Mouse (Mus musculus) mature B cell (primary cell): ENCODE measurements at regions not wholly inside any gene's neighbourhood (a gene's known extent, or its start where the extent isn't known, plus 50 kb on each side); places are given as distances from the start of the nearest gene placed in this dataset.

Experiments used
- in situ Hi-C: fragments of 300-500 bp; cut with MboI; formaldehyde crosslinking; loops from 2 replicates; pipeline ENCODE4 v1.14.3; 2019

DNA sequence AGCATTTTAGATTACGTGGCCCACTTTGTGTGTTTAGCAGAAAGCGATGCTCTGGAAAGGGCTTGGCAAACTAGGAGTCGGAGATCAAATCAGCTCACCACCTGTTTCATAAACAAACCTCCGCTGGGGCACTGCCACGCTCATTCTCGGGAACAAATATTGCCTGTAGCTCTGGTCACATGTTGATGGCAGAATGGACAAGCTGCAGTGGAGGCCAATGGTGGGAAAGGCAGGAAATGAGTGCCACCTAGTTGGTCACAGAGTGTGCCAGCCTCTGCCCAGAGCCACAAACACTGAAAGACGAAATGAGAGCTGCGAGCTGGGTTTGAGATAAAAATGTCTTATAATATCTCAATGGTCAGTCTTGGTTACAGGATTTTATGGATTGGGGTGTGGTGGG is 259.2 kb upstream of the Csf3r start:
- in situ Hi-C loops, result no loop called here

DNA sequence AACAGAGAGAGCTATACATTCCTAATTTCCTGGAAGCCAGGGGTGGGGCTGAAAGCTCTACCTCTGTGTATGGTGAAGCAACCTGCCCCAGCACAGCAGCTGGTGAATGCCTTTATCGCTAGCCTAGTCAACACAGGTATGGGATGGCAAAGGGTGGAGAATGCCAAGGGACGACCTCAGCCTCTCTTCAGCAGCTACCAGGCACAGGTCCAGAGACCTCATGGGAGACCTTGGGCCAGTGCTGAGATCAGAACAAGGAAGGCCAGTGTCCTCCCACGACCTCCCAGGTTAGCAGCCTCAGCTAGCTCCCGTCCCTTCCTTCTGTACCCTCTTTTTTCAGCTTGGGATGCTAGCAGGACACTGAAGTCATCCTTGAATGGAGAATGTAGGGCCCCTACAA is 247.2 kb upstream of the Csf3r start:
- in situ Hi-C loops, result no loop called here

DNA sequence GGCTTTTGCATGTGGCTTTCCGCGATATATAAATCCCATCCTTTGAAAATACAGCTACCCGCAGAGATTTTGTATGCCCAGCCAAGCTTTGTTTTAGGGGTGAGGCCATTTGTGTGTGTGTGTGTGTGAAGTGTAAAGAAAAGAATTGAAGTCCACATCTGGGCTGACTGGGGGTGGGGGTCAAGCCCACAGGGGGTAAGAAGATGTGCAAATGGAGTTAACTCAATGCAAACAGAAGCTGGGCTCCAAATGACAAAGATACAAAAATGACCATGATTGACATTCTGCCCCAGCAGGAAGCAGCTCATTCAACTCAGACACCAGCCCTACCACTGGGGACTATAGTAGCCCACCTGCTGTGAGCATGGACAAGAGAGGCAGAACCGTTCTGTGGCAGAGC is 244.2 kb upstream of the Csf3r start:
- in situ Hi-C loops, result no loop called here

DNA sequence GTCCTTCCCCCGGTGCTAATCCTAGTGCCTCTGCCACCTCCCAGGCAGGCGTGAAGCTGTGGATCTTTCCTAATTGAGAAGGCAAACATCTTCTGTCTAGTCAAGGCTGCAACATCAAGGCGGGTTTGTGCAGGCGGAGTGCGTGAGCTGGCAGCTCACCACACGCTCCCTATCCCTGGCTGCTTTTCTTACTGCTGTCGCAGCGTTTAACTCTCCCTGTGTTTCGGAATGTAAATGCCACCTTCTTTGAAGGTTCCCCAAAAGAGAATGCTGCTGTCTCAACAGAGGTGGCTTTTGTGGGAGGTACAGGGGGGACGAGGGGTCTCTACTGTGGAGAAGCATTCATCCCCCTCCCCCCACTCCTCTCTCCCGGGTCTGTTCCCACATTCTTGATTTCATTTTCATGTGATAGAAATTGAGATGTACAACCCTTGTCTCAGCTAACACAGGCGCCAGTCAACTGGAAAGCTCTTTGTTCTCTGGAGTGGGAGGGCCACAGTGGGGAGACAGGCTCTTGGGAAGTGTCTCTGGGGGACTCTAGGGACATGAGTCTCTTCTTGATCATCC is 243.3 kb upstream of the Csf3r start:
- in situ Hi-C loops, result no loop called here

DNA sequence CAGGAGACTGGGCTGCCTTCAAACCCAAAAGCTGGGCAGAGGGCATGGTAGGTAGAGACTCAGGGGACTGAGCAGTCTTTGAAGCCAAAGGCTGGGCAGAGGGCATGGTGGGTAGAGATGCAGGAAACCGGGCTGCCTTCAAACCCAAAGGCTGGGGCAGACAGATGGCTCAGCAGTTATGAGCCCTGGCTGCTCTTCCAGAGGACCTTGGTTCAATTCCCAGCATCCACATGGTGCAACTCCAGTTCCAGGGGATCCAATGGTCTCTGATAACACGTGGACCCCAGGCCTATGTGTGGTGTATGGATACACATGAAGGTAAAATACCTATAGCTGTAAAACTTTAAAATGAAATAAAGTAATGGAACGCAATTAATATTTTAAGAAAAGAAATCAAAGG is 242.0 kb upstream of the Csf3r start:
- in situ Hi-C loops, result no loop called here

DNA sequence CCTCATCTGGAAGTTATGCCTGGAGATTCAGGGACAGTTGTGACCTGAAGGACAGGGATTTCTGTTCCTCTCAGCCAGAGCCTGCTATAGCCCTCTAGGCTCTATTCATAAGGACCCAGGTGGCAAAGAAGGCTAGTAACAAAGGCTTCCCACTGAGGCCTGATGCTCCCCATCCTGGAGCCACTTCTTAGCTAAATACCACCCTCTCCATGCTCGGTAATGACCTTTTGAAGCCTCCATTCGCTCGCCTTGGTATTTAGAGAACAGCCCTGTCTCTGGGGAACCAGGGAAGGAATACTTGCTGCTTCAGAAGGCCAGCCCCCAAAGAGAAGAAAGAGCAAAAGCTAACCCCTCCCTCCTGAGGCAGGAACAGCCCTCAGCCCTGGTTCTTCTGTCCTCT is 238.3 kb upstream of the Csf3r start:
- in situ Hi-C loops, result no loop called here

DNA sequence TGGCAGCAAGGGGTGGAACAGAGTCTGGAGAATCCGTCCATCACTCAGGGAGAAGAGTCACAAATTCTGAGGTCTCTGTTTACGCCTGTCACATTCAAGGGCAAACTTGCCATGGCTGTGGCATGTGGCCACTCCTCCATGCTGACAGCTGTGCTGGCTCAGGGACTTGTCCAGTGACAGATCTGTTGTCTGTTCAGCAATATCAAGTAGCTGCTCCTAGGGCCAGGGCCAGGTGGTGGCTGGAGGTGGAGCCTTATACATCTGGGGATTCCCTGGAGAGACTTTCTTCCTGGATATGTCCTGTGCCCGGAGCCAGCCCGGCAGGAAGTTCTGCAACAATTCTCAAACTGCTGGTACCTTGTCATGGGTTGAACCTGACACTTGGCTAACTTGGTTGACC is 229.7 kb upstream of the Csf3r start:
- in situ Hi-C loops, result no loop called here

DNA sequence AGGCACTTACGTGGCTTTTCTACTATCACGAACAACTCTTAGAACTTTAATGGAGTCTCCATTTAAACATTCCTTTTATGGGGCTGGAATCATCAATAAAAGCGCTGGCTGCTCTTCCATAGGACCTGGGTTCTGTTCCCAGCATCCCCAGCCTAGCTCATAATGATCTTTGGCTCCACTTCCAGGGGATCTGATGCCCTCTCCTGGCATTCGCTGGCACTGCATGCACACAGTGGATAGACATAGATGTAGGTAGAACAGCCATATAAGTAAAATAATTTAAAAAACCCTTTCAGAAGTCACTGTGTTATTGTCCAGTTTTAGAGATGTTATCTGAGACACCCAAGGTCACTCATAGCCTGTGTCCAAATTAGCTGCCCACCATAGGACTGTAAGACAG is 216.4 kb upstream of the Csf3r start:
- in situ Hi-C loops, result no loop called here

DNA sequence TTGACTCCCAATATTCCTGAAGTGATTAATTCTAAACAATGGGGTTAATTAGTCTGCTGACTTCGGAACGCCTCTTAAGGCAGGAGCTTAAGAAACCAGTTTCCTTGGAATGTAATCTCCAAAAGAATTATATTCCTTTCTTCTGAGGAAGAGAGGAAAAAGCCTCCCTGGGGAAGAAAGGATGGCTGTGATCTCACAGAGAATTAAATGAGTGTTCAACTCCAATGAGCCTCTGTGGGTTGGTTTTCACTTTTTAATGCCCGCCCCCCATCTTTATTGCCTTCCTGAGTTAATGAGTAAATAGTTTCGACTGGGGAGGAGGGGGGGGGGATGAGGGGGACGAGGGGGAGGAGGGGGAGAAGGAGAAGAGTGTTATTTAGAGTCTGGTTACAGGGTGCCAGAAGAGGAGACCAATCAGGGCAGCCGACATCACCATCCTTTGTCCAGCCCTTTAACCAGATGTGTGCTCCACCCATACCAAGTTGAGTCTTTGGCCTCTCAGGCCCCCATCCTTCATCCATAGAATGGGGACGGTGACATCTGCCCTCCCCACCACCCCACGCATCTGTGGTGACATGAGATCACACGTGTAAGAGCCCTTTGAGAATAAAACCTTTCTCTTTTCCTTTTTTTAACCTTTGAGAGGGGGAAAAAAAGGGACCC is 214.8 kb upstream of the Csf3r start:
- in situ Hi-C loops, result no loop called here

DNA sequence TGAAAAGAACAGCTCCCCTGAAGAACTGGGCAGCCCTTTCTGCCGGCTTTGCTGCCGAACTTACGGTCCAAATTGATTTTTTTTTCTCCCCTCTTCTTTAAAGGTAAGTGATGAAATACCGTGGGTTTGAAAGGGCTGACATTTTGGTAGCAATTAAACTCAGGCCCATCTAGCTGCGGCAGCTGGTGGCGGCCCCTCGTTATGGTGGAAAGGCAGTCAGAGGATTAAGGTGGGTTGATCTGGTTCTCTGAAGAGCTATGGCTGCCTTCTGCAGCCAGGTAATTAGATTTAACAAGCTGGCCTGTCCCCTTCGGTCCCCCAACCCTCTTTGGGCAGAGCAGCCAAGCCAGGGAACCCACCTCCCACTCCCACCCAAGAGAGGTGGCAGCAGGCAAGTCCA is 214.1 kb upstream of the Csf3r start:
- in situ Hi-C loops, result no loop called here

DNA sequence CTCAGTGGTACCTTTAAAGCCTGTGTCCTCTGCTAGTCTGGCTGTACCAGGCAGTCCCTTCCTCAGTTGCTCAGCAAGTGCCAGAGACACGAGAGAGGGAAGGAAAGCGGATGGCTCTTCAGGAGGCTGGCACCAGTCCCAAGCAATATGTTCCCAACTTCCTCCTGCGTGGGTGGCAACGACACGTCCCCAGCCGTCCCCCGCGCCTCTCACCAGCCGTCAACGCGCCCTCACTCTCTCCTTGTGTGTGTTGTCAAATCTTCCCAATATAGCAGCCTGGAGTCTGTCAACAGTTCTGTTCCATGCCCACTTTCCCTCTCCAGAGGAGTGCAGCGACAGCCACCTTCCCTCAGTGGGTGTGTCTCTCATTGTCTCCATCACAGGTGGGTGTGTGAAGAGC is 210.0 kb upstream of the Csf3r start:
- in situ Hi-C loops, result no loop called here

DNA sequence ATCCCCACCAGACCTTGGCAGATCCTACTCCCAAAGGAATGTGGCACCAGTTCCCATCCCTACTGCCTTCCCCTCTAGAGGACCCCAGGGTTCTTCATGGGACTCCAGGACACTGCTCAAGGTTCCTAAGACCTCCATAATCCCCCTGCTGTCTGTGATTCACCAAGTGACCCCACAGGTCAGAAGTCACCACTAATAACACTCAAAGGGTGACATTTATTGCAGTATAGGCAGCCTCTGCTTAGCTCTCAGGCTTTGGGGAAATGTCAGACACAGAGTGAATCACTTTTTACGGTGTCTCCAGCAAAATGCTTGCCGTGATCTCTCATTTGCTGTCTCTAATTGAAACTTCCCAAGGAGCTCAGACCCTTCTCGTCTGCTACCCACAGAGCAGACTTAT is 209.1 kb upstream of the Csf3r start:
- in situ Hi-C loops, result no loop called here

DNA sequence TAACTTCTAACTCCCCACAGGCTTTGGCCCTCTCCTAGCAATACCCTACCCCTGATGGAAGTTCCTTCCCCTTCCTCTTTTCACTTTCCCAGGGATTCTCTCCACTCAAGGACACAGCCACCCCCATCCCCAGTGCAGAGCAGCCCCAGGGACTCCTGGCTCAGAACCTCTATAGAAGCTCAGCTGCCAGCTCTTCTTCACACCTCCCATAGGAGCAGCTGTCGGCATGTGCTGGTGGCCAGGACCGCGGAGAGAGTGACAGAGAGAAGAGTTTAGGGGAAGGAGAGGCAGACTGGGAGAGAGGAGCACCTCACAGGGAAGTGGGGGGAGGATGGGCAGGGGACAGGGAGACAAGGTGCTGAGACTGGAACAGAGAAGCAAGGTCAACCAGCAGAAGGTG is 199.8 kb upstream of the Csf3r start:
- in situ Hi-C loops, result no loop called here

DNA sequence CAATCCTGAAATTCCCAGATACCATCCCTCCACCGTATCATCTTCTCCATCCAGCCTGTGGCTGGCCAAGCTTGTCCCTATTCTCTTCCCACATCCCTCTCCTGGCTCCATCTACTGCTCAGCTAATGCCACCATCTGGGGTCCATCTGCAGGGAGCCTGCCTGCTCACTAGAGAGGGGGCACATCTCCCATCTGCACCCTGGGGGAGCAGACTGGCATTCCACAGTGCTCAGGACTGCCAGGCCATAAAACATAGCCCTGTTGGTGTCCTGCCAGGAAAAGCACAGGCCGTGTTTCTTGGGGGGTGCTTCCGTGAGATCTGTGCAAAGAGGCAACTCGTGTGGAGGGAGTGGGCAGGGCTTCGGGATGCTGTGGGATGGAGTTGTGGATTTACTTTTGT is 197.9 kb upstream of the Csf3r start:
- in situ Hi-C loops, result no loop called here

DNA sequence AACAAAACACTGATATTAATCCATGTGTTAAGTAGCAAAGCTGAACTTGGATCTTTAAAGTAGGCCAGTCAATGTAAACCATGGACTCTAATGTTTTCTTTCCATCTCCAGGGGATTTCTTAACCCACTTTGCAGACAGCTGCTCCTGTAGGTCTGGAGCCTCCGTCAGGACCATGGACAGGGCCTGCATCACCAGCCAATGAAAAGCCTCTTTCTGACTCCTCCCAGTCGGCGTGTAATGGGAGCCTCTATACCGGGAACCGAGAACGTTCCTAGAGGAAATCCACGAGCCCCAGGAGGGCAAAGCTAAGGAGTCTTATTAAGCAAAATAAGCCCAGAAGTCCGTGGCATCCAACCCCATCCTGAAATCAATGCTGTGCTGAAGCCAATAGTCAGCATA is 189.1 kb upstream of the Csf3r start:
- in situ Hi-C loops, result no loop called here

DNA sequence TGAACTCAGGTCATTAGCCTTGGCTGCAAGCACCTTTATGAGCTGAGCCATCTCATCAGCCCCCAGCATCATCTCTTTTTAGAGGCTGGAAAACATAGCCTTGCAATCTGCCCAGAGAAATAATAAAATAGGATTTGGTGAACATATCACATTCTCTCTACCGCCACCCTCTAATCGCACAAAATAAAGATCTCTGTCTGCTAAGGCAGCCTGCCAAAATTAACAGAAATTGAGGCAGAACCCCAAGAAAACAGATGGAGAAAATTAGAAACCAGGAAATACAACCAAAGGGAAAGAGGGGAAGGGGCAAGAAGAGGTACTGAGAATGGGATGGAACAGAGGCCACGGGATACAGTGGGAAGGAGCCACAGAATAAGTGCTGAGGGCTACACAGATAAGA is 176.8 kb upstream of the Csf3r start:
- in situ Hi-C loops, result no loop called here

DNA sequence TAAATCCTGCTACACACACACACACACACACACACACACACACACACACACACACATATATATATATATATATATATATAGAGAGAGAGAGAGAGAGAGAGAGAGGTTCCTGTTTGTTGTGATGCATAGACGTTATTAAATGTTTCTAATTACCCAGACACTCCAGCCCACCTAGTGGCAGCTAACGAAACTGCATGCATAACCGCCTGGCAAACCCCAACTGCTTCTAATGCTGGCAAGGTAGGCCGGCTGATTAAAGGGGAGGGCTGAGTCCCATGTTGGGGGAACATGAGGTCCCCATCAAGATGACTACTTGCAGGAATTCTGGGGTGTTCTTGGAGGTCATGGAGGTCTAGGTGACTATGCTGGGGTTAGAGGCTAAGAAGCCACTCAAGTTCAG is 174.1 kb upstream of the Csf3r start:
- in situ Hi-C loops, result no loop called here

DNA sequence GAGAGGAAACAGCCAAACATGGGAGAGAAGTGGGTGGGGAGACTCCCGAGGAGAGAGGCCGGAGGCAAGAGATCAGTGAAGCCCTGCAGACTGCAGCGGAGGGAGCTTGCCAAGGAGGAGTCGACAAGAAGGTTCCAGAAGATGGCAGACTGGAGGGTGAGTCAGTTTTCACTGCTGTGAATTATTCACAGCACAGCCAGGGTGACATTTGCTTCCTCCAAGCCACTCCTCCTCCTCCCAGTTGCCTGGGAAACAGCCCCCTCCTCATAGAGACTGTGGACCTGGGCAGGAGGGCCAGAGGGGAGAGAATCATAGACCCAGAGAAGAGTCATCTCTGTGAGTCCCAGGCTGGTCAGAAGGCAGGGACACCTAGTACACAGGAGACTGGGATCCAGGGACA is 171.8 kb upstream of the Csf3r start:
- in situ Hi-C loops, result no loop called here

DNA sequence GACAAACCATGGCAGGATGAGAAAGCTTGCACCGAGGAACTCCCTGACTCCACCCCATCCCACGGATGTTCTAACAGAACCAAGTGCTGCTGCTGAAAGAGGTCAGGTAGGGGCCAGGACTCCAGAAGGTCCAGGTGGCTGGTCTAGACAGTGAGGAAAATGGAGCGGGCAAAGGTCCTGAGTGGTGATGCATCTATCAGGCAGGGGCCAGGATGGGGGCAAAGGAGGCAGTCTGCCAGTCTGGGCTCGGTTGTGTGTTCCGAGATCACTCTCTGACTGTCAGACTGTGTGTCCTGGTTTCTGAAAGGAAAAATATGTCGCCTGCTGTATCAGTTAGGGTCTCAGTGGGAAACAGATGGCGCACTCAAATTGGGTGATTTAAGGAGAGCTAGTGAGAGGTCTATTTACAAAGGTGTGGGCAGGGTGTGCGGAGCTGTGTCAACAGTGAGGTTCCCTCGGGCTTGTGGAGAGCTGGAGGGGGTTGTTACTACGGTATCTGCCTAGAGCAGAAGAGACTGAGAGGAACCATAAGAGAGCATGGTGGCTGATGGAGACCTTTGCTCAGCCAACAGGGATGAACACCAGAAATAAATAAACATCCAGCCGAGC is 168.3 kb upstream of the Csf3r start:
- in situ Hi-C loops, result no loop called here

DNA sequence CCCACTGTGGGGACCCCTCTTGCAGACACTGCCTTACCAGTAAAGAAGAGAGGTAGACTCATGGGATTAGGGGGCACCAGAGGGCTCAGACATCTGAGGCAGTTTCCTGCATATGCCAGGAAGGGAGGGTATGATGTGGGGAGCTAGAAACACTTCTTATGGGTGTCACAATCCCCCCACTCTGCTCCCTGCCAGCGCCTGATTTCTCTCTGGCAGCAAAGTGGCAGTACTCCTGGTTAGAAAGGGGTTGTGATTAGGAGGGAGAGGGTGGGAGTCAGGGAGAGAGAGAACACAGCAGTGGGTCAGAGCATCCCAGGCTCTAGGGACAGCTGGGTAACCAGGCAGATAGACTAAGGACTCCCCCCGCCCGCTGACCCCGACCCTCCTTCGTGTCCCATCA is 167.6 kb upstream of the Csf3r start:
- in situ Hi-C loops, result no loop called here

DNA sequence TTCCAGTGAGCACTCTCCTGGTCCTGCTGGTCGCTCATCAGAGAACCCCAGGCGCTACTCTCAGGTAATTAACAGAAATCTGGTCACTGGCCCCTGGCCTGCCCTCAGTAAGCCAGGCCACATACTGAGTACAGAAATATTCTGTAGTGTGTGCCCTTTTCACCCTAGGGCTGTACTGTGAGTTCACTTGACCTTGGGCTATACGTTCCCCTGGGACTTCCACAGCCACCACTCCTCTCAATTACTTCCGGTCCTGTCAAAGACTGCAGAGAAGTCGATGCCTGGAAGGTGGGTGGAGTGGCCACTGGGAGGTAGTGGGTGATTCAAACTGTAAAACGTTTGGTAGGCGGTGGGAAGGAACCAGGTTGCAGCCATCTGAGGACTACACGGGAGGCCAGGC is 159.3 kb upstream of the Csf3r start:
- in situ Hi-C loops, result no loop called here

DNA sequence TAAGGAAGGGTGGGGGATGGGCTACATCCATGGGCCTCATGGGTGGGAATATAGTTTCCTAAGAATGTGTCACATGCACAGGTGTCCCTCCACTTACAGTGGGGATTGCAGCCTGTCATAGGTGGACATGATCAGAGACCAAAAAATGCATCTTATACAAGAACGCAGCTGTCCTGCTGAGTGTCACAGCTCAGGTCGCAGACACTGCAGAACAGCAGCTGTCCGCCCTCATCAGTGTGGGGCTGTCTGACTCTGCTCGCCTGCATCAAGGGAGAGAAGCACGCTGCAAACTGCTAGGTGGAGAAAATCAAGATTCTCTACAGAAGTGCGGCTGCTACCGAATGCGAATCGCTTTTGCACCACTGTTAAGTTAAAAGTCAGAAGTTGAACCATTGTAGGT is 158.6 kb upstream of the Csf3r start:
- in situ Hi-C loops, result no loop called here

DNA sequence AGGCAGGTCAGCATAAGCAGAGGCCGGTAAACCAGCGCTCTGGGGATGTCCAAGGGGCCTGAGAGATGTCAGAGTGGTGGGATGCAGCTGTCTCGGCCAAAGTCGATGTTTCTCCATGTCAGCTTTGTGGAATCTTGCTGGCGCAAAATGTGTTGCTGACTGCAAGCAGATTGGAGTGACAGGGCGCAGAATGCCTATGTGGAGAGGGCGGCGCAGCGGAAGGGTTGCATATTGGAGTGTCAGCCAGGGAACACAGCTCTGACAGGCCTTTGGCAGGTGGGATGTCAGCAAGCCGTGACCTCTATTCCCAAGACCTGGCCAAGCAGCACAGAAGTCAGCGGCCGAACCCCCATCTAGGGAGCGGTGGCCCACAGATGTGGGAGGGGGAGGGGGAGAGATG is 153.1 kb upstream of the Csf3r start:
- in situ Hi-C loops, result no loop called here

DNA sequence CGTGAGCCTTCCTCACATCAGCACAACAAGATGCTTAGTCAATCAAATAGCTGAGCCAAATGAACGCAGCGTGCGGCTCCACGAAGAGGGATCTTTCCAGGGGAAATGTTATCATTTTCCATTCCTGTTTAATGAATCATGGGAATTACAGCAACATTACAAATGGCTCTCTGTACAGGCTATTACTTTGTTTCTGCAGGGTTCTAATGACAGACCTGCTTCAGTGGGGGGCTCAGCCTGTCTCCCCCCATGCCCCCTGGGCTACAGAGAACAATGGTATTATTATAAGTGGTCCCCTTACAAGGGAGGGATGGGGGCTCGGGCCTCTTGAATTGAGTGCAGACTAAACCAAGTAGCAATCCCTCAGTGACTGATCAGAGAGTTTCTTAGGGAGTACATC is 144.3 kb upstream of the Csf3r start:
- in situ Hi-C loops, result no loop called here
